ENCODE assay signal across 8 mouse cellular contexts in the genomic region with DNA sequence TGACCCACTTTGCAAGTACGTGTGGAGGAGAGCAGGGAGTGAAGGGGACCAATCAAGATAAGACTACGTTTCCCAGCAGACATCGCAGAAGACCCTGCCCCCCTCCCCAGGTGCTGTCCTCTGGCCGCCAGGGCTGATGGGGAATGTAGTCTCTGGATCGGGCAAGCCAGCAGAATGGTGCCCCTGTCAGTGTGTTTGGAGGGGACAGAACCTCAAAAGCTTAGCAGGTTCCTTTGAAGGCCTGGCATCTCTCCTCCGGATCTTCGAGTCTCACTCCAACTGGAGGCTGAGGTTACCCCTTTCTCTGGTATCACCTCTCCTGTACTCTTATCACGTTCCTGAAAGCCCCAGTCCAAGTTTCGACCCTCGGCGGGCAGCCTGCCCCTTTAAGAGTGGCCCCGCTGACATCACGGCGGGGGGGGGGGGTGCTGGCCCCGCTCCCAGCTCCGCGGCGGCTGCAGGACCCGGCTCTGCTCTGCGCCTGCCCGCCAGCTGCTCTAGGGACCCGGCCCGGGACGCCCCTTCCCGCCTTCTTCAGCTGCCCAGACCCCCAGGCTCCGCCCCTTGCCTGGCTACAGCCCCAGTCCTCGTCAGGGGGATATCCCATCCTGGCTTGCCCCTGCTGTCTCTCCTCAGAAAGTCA. TPM values are rescaled to one million over a fixed set of nuclear protein-coding genes. Genes with fewer than 3 reads are reported as not detected.
DNase-seq lines count a peak whose midpoint lies in the region; ATAC-seq and TF ChIP-seq lines count a peak whose summit lies in the region.

No protein-coding gene starts in this region.

- WGBS in spleen, adult 2 months: 2% methylated on average over 27 of the region's 27 CpGs
- WGBS in embryonic facial prominence, embryonic 15.5 days: under 1% methylated on average over 26 of the region's 27 CpGs
- WGBS in heart, embryonic 10.5 days: under 1% methylated on average over 27 of the region's 27 CpGs
- under 1% methylated on average over 27 of the region's 27 CpGs for WGBS in kidney, embryonic 15.5 days
- WGBS in limb, embryonic 13.5 days: under 1% methylated on average over 27 of the region's 27 CpGs
- WGBS in neural tube, embryonic 11.5 days: under 1% methylated on average over 26 of the region's 27 CpGs

- no peak for DNase-seq in spleen, adult 2 months (ENCODE audit: low read depth in 1 of 2, low spot score in 2 of 2)
- no peak for DNase-seq in spleen, postnatal 36 days (ENCODE audit: low spot score in 2 of 2)
- DNase-seq in heart, embryonic 10.5 days (ENCODE audit: low spot score): peak; percentile 79
- DNase-seq in neural tube, embryonic 11.5 days (ENCODE audit: low spot score): peak; percentile 91
- peak; percentile 56 for DNase-seq in testis, postnatal 14 days (ENCODE audit: low spot score)

- H3K9me3 ChIP-seq in embryonic facial prominence, embryonic 15.5 days (replicated peaks): no peaks in the 10 kb centered on the region
- no peaks in the 10 kb centered on the region; the same call in 1 of the 2 replicates for H3K9me3 ChIP-seq in heart, embryonic 10.5 days
- H3K9me3 ChIP-seq in kidney, embryonic 15.5 days (replicated peaks): no peaks in the 10 kb centered on the region
- H3K9me3 ChIP-seq in limb, embryonic 13.5 days: no peaks in the 10 kb centered on the region
- no peaks in the 10 kb centered on the region for H3K9me3 ChIP-seq in neural tube, embryonic 11.5 days (ENCODE audit: control insufficient read depth, low read length)

- peak; percentile 91 for ATAC-seq in embryonic facial prominence, embryonic 15.5 days (ENCODE audit: insufficient number of reproducible peaks, low FRiP score, low TSS enrichment, low read depth)
- peak; percentile 92 for ATAC-seq in kidney, embryonic 15.5 days (replicated peaks; ENCODE audit: low FRiP score)
- ATAC-seq in limb, embryonic 13.5 days (ENCODE audit: low FRiP score, low read depth): peak; percentile 95
- peak; percentile 92 for ATAC-seq in neural tube, embryonic 11.5 days (ENCODE audit: insufficient read depth, low FRiP score, low TSS enrichment)

- H3K36me3 ChIP-seq in spleen, adult 2 months (ENCODE audit: control insufficient read depth, insufficient read depth, low read length): no peaks in the 10 kb centered on the region
- H3K36me3 ChIP-seq in embryonic facial prominence, embryonic 15.5 days: no peaks in the 10 kb centered on the region
- H3K36me3 ChIP-seq in heart, embryonic 10.5 days: no peaks in the 10 kb centered on the region
- H3K36me3 ChIP-seq in kidney, embryonic 15.5 days: no peaks in the 10 kb centered on the region
- H3K36me3 ChIP-seq in limb, embryonic 13.5 days: 0 out of 2 replicates have a peak, but pooled peaks cover 5% of the 10 kb centered on the region
- no peaks in the 10 kb centered on the region for H3K36me3 ChIP-seq in neural tube, embryonic 11.5 days (ENCODE audit: control insufficient read depth, insufficient read depth, low read length)

- TF ChIP-seq CTCF in spleen, adult 2 months (IDR thresholded peaks at IDR 0.05; ENCODE audit: extremely low read depth, insufficient read depth, insufficient read length, insufficient replicate concordance): no peak

- H3K4me1 ChIP-seq in spleen, adult 2 months (ENCODE audit: control insufficient read depth, insufficient read depth, insufficient read length): no peaks in the 10 kb centered on the region
- peaks cover 30% of the 10 kb centered on the region for H3K4me1 ChIP-seq in embryonic facial prominence, embryonic 15.5 days
- peaks cover 21% of the 10 kb centered on the region for H3K4me1 ChIP-seq in heart, embryonic 10.5 days
- peaks cover 39% of the 10 kb centered on the region for H3K4me1 ChIP-seq in kidney, embryonic 15.5 days
- peaks cover 21% of the 10 kb centered on the region for H3K4me1 ChIP-seq in limb, embryonic 13.5 days
- H3K4me1 ChIP-seq in neural tube, embryonic 11.5 days (ENCODE audit: control insufficient read depth, insufficient read depth, low read length): 0 out of 2 replicates have a peak, but pooled peaks cover 6% of the 10 kb centered on the region

- no peak overlapping the region for H3K27ac ChIP-seq in spleen, adult 2 months (ENCODE audit: insufficient read depth, low read length)
- H3K27ac ChIP-seq in embryonic facial prominence, embryonic 15.5 days (replicated peaks): peak overlapping the region; percentile 90
- H3K27ac ChIP-seq in heart, embryonic 10.5 days: 0 out of 2 replicates have a peak overlapping the region, but pooled peaks have one; percentile 47
- peak overlapping the region; percentile 67 for H3K27ac ChIP-seq in kidney, embryonic 15.5 days
- H3K27ac ChIP-seq in limb, embryonic 13.5 days: peak overlapping the region; percentile 91
- peak overlapping the region; percentile 87 for H3K27ac ChIP-seq in neural tube, embryonic 11.5 days (ENCODE audit: low read depth, low read length)

- peak overlapping the region; percentile 59 for H3K4me2 ChIP-seq in embryonic facial prominence, embryonic 15.5 days (replicated peaks)
- peak overlapping the region; percentile 77 for H3K4me2 ChIP-seq in kidney, embryonic 15.5 days
- peak overlapping the region; percentile 80 for H3K4me2 ChIP-seq in limb, embryonic 13.5 days (replicated peaks)
- peak overlapping the region; percentile 57 for H3K4me2 ChIP-seq in neural tube, embryonic 11.5 days (ENCODE audit: low read depth)

- peaks cover 8% of the 10 kb centered on the region; the same call in 1 of the 2 replicates for H3K27me3 ChIP-seq in spleen, adult 2 months (ENCODE audit: control insufficient read depth, insufficient read depth, low read length)
- no peaks in the 10 kb centered on the region; the same call in 1 of the 2 replicates for H3K27me3 ChIP-seq in embryonic facial prominence, embryonic 15.5 days
- H3K27me3 ChIP-seq in heart, embryonic 10.5 days (ENCODE audit: insufficient read depth, poor library complexity, severe bottlenecking): peaks cover 51% of the 10 kb centered on the region
- peaks cover 26% of the 10 kb centered on the region for H3K27me3 ChIP-seq in kidney, embryonic 15.5 days
- peaks cover 12% of the 10 kb centered on the region for H3K27me3 ChIP-seq in limb, embryonic 13.5 days
- no peaks in the 10 kb centered on the region for H3K27me3 ChIP-seq in neural tube, embryonic 11.5 days (ENCODE audit: control insufficient read depth, insufficient read depth, low read length)

- no peak for TF ChIP-seq POLR2A in spleen, adult 2 months (IDR thresholded peaks at IDR 0.05; ENCODE audit: low read depth, low read length)

- H3K9ac ChIP-seq in embryonic facial prominence, embryonic 15.5 days: 0 out of 2 replicates have a peak overlapping the region, but pooled peaks have one; percentile 12
- 0 out of 2 replicates have a peak overlapping the region, but pooled peaks have one; percentile 15 for H3K9ac ChIP-seq in kidney, embryonic 15.5 days
- H3K9ac ChIP-seq in limb, embryonic 13.5 days: peak overlapping the region; percentile 43; the same call in 1 of the 2 replicates
- H3K9ac ChIP-seq in neural tube, embryonic 11.5 days (ENCODE audit: low read length): peak overlapping the region; percentile 74

- H3K4me3 ChIP-seq in spleen, adult 2 months (ENCODE audit: extremely low read depth, insufficient read depth, insufficient read length): peak overlapping the region; percentile 14; the same call in 1 of the 2 replicates
- peak overlapping the region; percentile 62 for H3K4me3 ChIP-seq in embryonic facial prominence, embryonic 15.5 days (replicated peaks)
- H3K4me3 ChIP-seq in heart, embryonic 10.5 days: peak overlapping the region; percentile 71
- peak overlapping the region; percentile 66 for H3K4me3 ChIP-seq in kidney, embryonic 15.5 days (replicated peaks)
- H3K4me3 ChIP-seq in limb, embryonic 13.5 days: peak overlapping the region; percentile 68
- H3K4me3 ChIP-seq in neural tube, embryonic 11.5 days (ENCODE audit: low read depth, low read length): peak overlapping the region; percentile 71

RNA-seq across cellular contexts. Expression of a gene that starts 1.1 kb away (rescaled TPM):
- polyA plus RNA-seq in spleen, adult 2 months (2012; rRNA removed): 1.1 and 1.3 TPM in 2 replicates
- 2.0 and 3.1 TPM in 2 replicates for polyA plus RNA-seq in embryonic facial prominence, embryonic 15.5 days (2015; fragmentation: Nextera tagmentation; extraction: Ambion mirVana)
- 0.22 and 1.3 TPM in 2 replicates for polyA plus RNA-seq in heart, embryonic 10.5 days (2016; fragmentation: Nextera tagmentation; extraction: Ambion mirVana)
- 0.90 and 1.00 TPM in 2 replicates for polyA plus RNA-seq in kidney, embryonic 15.5 days (2015; fragmentation: Nextera tagmentation; extraction: Ambion mirVana)
- 3.8 and 4.1 TPM in 2 replicates for polyA plus RNA-seq in limb, embryonic 13.5 days (2015; fragmentation: Nextera tagmentation; extraction: Ambion mirVana)
- 2.9 and 3.5 TPM in 2 replicates for polyA plus RNA-seq in neural tube, embryonic 11.5 days (2014; fragmentation: Nextera tagmentation; extraction: Ambion mirVana)

RNA-seq across cellular contexts. Expression of a gene that starts 42.7 kb away (rescaled TPM):
- 4.8 and 5.7 TPM in 2 replicates for polyA plus RNA-seq in spleen, adult 2 months (2012; rRNA removed)
- 0.13 and 0.28 TPM in 2 replicates for polyA plus RNA-seq in embryonic facial prominence, embryonic 15.5 days (2015; fragmentation: Nextera tagmentation; extraction: Ambion mirVana)
- polyA plus RNA-seq in heart, embryonic 10.5 days (2016; fragmentation: Nextera tagmentation; extraction: Ambion mirVana): 0.16 and 0.35 TPM in 2 replicates
- polyA plus RNA-seq in kidney, embryonic 15.5 days (2015; fragmentation: Nextera tagmentation; extraction: Ambion mirVana): 0.06 and 0.27 TPM in 2 replicates
- 0.15 and 0.23 TPM in 2 replicates for polyA plus RNA-seq in limb, embryonic 13.5 days (2015; fragmentation: Nextera tagmentation; extraction: Ambion mirVana)
- 0.32 and 0.77 TPM in 2 replicates for polyA plus RNA-seq in neural tube, embryonic 11.5 days (2014; fragmentation: Nextera tagmentation; extraction: Ambion mirVana)

RNA-seq across cellular contexts. Expression of a gene that starts 42.8 kb away (rescaled TPM):
- polyA plus RNA-seq in spleen, adult 2 months (2012; rRNA removed): 126 and 181 TPM in 2 replicates
- 105 and 107 TPM in 2 replicates for polyA plus RNA-seq in embryonic facial prominence, embryonic 15.5 days (2015; fragmentation: Nextera tagmentation; extraction: Ambion mirVana)
- polyA plus RNA-seq in heart, embryonic 10.5 days (2016; fragmentation: Nextera tagmentation; extraction: Ambion mirVana): 127 and 180 TPM in 2 replicates
- 78.3 and 93.8 TPM in 2 replicates for polyA plus RNA-seq in kidney, embryonic 15.5 days (2015; fragmentation: Nextera tagmentation; extraction: Ambion mirVana)
- polyA plus RNA-seq in limb, embryonic 13.5 days (2015; fragmentation: Nextera tagmentation; extraction: Ambion mirVana): 63.6 and 67.8 TPM in 2 replicates
- polyA plus RNA-seq in neural tube, embryonic 11.5 days (2014; fragmentation: Nextera tagmentation; extraction: Ambion mirVana): 46.7 and 48.3 TPM in 2 replicates

RNA-seq across cellular contexts. Expression of a gene that starts 58.8 kb away (rescaled TPM):
- 1.8 and 3.0 TPM in 2 replicates for polyA plus RNA-seq in spleen, adult 2 months (2012; rRNA removed)
- 2.2 and 3.0 TPM in 2 replicates for polyA plus RNA-seq in embryonic facial prominence, embryonic 15.5 days (2015; fragmentation: Nextera tagmentation; extraction: Ambion mirVana)
- polyA plus RNA-seq in heart, embryonic 10.5 days (2016; fragmentation: Nextera tagmentation; extraction: Ambion mirVana): 1.8 and 2.3 TPM in 2 replicates
- 1.9 and 2.3 TPM in 2 replicates for polyA plus RNA-seq in kidney, embryonic 15.5 days (2015; fragmentation: Nextera tagmentation; extraction: Ambion mirVana)
- 6.5 and 6.8 TPM in 2 replicates for polyA plus RNA-seq in limb, embryonic 13.5 days (2015; fragmentation: Nextera tagmentation; extraction: Ambion mirVana)
- 4.9 and 5.1 TPM in 2 replicates for polyA plus RNA-seq in neural tube, embryonic 11.5 days (2014; fragmentation: Nextera tagmentation; extraction: Ambion mirVana)

Comparison
In these comparisons a context has a peak if more than half of its experiments do, and no peak if none do; other contexts are left out.
1. DNase-seq: peak in heart, embryonic 10.5 days (single experiment), neural tube, embryonic 11.5 days (single experiment) and testis, postnatal 14 days (single experiment); none in spleen, adult 2 months (0 of 2) and spleen, postnatal 36 days (0 of 2).
2. H3K4me3 ChIP-seq: peak in every context shown above with its lines; median percentile 71 in heart, embryonic 10.5 days; 71 in neural tube, embryonic 11.5 days; 68 in limb, embryonic 13.5 days; 66 in kidney, embryonic 15.5 days; 62 in embryonic facial prominence, embryonic 15.5 days; 14 in spleen, adult 2 months.
3. H3K9ac ChIP-seq: peak in every context shown above with its lines; median percentile 74 in neural tube, embryonic 11.5 days; 43 in limb, embryonic 13.5 days; 15 in kidney, embryonic 15.5 days; 12 in embryonic facial prominence, embryonic 15.5 days.
4. Peak in every context shown above with its lines, with median percentiles within 50 percentile points of each other: ATAC-seq and H3K4me2 ChIP-seq.